Mouse (Mus musculus) retina, embryonic 14.5 days (tissue): ENCODE results near the gene Gm11939.
A peak's percentile ranks its signal among the peaks of the same experiment; 100 is the strongest.
"Not testable (repeated sequence)": the region's sequence is repeated elsewhere in the genome, so short reads cannot be mapped to it uniquely, and the experiment has no call there.

Experiments
- DNase-seq: peaks from one replicate; pipeline ENCODE4 v3.0.0-alpha.2; 2015; ENCODE audit warnings: low spot score

The Gm11939 gene

DNA sequence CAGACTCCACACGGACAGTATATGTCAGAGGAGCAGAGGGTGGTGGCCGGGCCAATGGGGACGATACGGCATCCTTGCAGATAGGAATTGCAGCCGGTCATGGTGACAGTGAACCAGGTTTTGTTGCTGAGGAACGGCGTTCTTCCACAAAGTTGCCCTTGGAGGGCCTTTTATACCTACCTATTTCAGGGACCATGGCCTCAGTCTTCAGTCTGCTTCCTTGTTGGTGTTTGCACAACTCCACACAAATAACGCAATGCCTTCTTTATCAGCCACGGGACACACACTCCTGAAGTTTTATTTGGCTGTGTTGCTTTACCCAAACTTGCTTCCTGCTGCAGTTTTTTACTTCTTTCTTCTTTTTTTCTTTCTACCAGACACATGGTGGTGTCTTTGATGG lies at the start of gene Gm11939:
Gm11939 (minus strand) TSS at position 101 of the 400 bp plus-strand sequence.
- DNase-seq: no peak

DNA sequence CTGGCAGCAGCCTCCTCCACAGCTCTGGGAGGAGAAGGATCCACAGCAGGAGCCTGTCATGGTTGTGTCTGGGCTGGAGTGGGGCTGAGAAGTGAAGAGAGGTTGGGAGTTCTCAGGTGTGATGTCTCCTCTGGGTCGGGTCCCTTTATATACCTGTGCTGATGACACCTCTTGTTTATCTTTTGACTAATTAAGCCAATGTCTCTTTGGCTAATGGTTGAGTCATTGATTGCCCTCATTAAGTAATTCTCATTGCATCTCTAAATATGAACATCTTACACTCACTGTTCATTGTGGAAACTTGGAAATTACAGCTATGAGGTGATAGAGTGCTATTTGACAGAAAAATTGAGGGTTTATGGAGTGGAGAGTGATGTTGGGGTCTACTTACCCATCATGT lies 43.9 kb upstream of the Gm11939 start, which contains the start of gene Gm11938:
Gm11938 (minus strand) TSS at position 101 of the 400 bp plus-strand sequence.
- not testable (repeated sequence) for DNase-seq

GRCm38 (mm10) chr11:99597742-99598141 lies 38.5 kb upstream of the Gm11939 start, which contains the start of gene Krtap9-3:
Krtap9-3 (minus strand) TSS chr11:99598105.
- not testable (repeated sequence) for DNase-seq

DNA sequence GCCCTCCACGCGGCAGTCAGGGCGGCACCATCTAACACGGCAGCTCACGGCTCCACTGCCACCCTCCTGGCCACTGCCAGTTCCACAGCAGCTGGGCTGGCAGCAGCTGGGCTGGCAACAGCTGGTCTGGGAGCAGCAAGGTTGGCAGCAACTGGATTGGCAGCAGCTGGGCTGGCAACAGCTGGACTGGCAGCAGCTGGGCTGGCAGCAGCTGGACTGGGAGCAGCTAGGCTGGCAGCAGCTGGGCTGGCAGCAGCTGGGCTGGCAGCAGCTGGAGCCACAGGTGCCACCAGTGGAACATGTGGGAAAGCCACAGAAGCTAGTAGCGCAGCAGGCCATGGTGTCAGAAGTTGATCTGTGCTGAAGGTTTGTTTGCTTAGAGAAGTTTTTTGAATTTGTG lies 31.7 kb upstream of the Gm11939 start, which contains the start of gene Krtap1-3:
Krtap1-3 (minus strand) TSS at position 359 of the 400 bp plus-strand sequence.
- no peak for DNase-seq

DNA sequence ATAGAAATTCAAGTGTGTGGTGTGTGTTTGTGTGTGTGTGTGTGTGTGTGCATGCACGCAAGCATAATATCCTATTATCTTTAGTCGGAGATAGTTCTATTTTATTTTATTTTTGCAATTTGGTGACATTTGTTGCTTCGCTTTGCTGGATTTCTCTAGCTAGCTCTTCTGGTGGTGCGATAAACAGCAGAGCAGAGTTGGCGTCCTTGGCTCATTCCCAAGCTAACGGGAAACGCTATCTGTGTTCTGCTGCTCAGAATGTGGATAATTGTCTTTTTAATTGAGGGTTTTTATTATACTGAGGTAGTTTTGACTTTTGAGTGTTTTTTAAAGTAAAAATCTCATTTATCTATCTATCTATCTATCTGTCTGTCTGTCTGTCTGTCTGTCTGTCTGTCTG lies 25.8 kb upstream of the Gm11939 start:
- no peak for DNase-seq

DNA sequence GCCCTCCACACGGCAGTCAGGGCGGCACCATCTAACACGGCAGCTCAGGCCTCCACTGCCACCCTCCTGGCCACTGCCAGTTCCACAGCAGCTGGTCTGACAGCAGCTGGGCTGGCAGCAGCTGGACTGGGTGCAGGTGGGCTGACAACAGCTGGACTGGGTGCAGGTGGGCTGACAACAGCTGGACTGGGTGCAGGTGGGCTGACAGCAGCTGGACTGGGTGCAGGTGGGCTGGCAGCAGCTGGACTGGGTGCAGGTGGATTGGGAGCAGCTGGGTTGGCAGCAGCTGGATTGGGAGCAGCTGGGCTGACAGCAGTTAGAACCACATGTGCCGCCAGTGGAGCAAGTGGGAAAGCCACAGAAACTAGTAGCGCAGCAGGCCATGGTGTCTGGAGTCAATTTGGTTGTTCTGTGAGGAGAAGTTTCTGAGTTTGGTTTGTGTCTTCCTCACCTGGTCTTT lies 24.0 kb upstream of the Gm11939 start, which contains the start of gene Krtap1-4:
Krtap1-4 (minus strand) TSS at position 410 of the 460 bp plus-strand sequence.
- DNase-seq: no peak

GRCm38 (mm10) chr11:99581564-99581963 lies 22.3 kb upstream of the Gm11939 start:
- DNase-seq: no peak

GRCm38 (mm10) chr11:99581051-99581450 lies 21.8 kb upstream of the Gm11939 start:
- DNase-seq: no peak

DNA sequence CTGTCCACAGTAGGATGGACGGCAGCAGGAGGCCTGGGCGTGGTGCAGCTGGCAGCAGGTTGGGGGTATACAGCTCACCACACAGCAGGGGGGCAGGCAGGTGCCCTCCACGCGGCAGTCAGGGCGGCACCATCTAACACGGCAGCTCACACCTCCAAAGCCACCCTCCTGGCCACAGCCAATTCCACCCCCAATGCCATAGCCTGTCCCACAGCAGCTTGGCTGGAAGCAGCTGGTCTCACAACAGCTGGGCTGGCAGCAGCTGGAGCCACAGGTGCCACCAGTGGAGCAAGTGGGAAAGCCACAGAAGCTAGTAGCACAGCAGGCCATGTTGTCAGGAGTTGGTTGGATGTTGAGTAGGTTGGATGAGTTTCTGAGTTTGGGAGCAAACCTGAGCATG lies 21.4 kb upstream of the Gm11939 start, which contains the start of gene Krtap1-5:
Krtap1-5 (minus strand) TSS at position 381 of the 400 bp plus-strand sequence.
- DNase-seq: no peak

GRCm38 (mm10) chr11:99574106-99574505 lies 14.8 kb upstream of the Gm11939 start:
- DNase-seq: peak; percentile 89

DNA sequence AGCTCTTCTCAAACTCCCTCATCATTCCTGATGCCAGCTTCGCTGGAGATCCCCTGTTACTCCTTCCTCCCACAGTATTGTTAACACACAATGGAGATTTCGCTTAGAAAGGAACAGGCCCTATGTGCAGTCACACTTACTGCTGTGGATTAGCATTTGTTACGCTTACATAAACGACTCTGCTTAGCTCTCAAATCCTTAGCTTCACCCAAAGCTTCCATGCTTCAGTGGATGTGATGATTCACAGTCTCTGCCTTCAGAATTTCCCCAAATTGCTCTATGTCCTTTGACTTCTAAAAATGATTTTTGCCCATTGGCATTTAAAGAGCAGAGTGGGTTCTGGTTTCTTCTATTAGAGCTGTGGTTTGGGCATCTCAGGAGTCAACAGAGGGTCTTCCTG lies 13.9 kb upstream of the Gm11939 start:
- DNase-seq: no peak

GRCm38 (mm10) chr11:99566530-99566929 lies 7.3 kb upstream of the Gm11939 start, which contains the start of gene Krtap3-1:
Krtap3-1 (minus strand) TSS chr11:99566630.
- DNase-seq: no peak

DNA sequence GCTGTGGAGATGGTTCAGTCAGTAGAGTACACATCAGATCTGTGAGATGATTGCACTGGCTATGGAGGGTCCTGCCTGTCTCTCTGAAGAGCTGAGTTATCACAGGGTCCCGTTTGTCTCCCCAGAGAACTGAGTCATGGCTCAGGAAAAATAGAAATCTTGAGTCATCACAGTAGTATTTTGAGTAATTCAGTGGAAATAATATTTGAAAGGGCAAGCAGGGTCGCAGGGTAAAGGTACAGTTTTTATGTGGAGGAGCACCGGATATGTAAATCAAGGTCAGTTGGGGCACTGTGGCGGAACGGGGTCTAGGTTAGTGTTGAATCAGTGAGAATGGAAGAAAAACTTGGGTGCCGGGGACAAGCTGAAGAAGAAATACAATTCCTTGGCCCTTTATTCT lies 3.3 kb upstream of the Gm11939 start:
- no peak for DNase-seq

DNA sequence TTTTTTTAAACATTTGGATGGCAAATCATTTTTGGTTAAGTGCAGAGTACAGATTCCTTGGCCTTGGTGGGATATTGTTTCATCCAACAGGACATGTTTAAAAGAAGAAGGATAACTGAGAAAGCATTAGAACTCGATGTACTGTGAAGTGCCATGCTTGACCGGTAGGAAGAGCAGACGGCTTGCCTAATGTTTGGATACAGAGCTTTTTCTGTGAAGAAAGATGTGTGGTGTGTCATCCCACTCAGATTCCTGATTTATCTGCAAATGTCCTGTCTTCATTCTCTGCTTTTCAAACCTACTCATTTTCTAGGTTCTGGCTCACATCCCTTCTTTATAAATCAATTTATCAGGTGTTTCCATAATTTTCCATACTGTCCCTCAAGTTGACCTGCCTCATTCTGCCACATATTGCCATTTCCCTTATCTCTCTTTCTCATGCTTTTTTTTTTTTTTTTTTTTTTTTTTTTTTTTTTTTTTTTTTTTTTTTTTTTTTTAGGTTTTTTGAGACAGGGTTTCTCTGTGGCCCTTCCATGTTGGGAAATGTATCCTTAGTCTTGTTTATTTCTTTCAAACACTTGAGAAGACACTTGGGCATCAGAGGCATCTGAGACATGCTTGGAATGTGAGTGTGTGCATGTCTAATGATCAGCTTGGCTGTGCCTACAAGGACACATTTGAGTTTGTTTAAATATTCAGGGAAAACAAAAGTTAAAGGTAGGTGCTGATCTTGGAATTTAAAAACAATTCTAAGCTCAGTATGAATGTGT lies 1.1 kb downstream of the Gm11939 start:
- no peak for DNase-seq

DNA sequence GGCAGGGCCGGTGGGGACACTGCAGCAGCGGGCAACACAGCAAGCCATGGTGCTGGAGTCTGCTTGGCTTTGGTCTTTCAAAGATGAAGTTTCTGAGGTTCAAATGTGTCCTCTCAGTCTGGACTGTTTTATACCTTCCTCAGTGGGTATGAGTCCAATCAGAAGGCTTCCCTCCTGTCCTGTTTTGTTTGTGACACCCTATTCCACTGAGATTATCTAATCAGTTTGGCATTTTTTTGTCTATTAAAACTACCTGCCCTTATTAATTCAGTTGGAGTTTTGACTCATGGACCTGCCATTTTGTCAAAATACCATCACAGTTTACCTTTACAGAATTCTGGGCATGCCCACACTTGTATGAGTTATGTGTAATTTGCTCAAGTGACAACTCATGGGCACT lies 2.5 kb downstream of the Gm11939 start, which contains the start of gene Krtap3-2:
Krtap3-2 (minus strand) TSS at position 101 of the 400 bp plus-strand sequence.
- no peak for DNase-seq

- DNase-seq: no peak
These were observed 3.1 kb downstream of the Gm11939 start for GRCm38 (mm10) chr11:99556195-99556594.

- DNase-seq: no peak
These were observed 8.5 kb downstream of the Gm11939 start, which contains the start of gene Krtap3-3 for GRCm38 (mm10) chr11:99550765-99551164. Krtap3-3 (minus strand) TSS chr11:99550865.

DNA sequence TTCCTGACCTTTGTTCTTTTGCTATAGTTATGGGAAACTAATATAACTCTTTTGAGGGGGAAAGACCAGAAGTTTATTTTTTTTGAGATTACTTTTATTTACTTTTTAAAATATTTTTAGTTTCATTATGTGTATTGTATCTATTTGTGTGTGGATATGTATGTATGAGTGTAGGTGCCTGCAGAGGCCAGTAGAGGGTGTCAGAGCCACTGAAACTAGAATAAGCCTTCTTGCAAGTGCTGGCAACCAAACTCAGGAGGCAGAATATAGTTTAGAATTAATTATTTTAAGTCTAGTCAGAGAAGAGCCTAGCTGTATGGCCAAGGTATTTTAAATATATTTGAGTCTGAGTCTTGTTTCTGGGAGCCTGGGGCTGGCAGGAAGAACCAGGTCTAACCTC lies 11.4 kb downstream of the Gm11939 start:
- no peak for DNase-seq

DNA sequence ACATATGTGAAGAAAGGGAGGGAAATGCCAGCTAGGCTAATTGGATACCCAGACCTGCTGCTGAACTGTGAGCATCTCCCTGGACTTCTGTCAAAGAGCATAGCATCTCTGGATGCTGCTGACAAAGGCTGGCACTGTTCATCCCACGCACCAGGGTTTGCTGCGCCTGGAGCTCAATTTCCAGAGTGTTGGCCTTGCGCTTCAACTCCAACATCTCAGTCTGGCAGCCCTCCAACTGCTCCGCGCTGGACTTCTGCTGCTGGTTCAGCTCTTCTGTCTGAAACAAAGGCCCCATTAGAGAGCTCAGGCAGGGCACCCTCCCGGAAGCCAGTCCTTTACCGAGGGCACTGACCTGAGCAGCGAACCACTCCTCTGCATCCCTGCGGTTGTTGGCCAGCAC lies 19.5 kb downstream of the Gm11939 start:
- peak; percentile 33 for DNase-seq

GRCm38 (mm10) chr11:99521288-99521860 lies 37.9 kb downstream of the Gm11939 start, which contains the start of gene Krt39:
Krt39 (minus strand) TSS chr11:99521338.
- no peak for DNase-seq

DNA sequence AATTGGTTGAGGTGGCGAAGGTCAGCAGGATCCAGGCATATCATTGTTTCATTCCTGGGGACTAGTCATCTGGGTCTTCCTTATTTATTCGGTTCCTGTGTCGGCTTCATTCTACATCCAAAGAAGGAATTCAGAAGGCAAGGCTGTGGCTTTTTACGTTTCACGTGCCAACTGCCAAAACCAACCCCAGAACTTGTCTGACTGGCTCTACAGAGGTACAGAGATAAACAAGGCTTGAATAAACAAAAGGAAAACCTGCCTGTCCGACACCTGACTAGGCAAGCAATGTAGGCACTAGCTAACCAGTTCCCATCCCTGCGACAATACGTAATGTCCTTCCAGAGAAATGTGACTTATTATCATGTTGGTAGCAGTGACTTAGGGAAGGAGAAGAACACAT lies 45.2 kb downstream of the Gm11939 start:
- DNase-seq: no peak
